Mouse (Mus musculus): Measurements from ENCODE around the gene Rhbdl3.

Gene Rhbdl3

DNA sequence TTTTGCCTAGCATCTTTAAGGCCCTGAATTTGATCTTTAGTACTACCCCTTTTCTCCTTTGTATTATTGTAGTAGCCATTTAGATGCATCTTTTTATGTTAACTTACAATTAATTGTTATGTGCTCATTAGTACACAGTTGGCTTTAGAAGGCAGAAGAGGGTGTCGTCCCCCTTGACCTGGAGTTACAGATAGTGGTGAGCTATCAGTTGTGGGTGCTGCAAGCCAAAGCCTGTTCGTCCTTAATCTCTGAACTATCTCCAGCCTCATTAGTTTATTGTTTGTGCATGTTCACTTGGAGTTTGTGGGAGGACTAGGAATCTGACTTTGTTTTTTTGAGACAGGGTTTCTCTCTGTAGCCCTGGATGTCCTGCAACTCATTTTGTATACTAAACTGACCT, 86.1 kb downstream of the Rhbdl3 start:
- no peak for DNase-seq

DNA sequence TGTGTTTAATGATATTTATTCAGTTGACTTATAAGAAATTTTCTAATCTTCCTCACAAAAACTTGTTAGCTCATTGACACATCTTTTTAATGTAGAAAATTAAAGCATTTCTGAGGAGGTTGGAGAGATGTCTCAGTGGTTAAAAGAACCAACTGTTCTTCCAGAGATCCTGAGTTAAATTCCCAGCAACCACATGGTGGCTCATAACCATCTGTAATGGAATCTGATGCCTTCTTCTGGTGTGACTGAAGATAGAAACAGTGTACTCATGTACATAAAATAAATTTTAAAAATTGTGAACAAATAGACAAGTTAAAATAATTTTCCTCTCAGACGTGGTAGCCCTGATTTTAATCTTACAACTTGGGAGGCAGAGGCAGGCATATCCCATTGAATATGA, 89.2 kb downstream of the Rhbdl3 start:
- DNase-seq, result no peak

GRCm38 (mm10) chr11:80391407-80392120, 90.9 kb downstream of the Rhbdl3 start:
- DNase-seq, result no peak

GRCm38 (mm10) chr11:80395930-80396329, 95.2 kb downstream of the Rhbdl3 start:
- no peak for DNase-seq

- DNase-seq, result no peak
Measured at GRCm38 (mm10) chr11:80396617-80397016, 95.9 kb downstream of the Rhbdl3 start.
